Mouse (Mus musculus): ENCODE results near the gene Gm26602.

GRCm38 (mm10) chr10:79945507-79946234 is 35.0 kb downstream of the Gm26602 start:
- TF ChIP-seq CTCF (IDR thresholded peaks at IDR 0.05) (no peak), EP300 (IDR thresholded peaks at IDR 0.05) (no peak)

All from lung, postnatal 0 days (tissue).